Mouse (Mus musculus): ENCODE measurements at regions not wholly inside any gene's neighbourhood (a gene's known extent, or its start where the extent isn't known, plus 50 kb on each side); places are given as distances from the start of the nearest gene placed in this dataset.

DNA sequence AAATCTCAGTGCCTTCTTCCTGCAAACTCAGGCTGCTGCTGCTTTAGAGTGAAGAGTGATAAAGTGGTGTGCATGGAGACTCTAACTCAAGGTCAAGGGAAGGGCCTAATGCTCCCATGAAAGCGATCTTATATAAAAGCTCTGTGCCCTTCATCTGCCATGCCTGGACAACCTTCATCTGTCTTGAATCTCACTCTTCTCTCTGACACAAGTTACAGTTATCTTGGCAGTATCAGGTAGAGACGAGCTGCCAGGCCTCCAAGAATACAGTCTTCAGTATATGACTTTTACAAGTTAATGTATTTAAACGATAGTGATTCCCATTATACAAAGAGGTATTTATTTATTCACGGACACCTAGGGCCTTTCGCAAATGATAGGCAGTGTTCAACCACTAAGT, 146.7 kb upstream of the Cypt12 start:
- Histone ChIP-seq H3K27ac (ENCODE audit: low read depth) (no peak overlapping the region), H3K9ac (replicated peaks) (no peak overlapping the region), H3K4me2 (ENCODE audit: low read depth, low read length) (no peak overlapping the region), H3K4me3 (ENCODE audit: low read depth, low read length) (no peak overlapping the region), H3K36me3 (replicated peaks; ENCODE audit: insufficient read depth, low read length) (no peaks in the 10 kb centered on the region), H3K9me3 (ENCODE audit: low read length) (no peaks in the 10 kb centered on the region), H3K27me3 (ENCODE audit: insufficient read depth, low read length) (peaks cover 7% of the 10 kb centered on the region; the same call in 1 of the 2 replicates), H3K4me1 (ENCODE audit: insufficient read depth) (no peaks in the 10 kb centered on the region)
- DNase-seq (no peak), ATAC-seq (no peak)
- 77% methylated on average over 5 of the region's 5 CpGs for WGBS (ENCODE audit: insufficient replicate concordance)
- TF ChIP-seq EP300 (IDR thresholded peaks at IDR 0.05; ENCODE audit: low read depth) = no peak
- no peak for TF ChIP-seq CTCF (IDR thresholded peaks at IDR 0.05; ENCODE audit: low read depth)

DNA sequence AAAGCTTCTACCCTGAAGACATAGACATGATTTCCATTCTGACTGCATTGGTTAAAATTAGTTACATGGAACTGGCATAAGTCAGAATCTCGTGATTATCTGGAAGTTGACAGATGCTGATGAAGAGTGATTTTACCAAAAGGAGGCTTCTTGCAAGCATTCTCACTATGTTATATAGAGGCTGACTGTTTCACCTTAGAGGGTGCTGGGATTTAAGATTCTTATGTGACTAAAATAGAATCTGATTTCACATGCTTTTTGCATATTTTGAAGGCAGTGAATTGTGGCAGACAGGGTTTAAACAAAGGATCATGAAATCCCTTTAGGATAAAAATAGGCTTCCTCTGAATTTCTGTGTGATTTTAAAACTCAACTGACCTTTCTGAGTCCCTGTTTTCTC, 143.0 kb upstream of the Cypt12 start:
- no peak overlapping the region for H3K27ac ChIP-seq (ENCODE audit: low read depth)
- ATAC-seq (no peak), DNase-seq (no peak)
- no peaks in the 10 kb centered on the region for H3K4me1 ChIP-seq (ENCODE audit: insufficient read depth)
- H3K9ac ChIP-seq (replicated peaks) = no peak overlapping the region
- no peak overlapping the region for H3K4me2 ChIP-seq (ENCODE audit: low read depth, low read length)
- TF ChIP-seq CTCF (IDR thresholded peaks at IDR 0.05; ENCODE audit: low read depth) (no peak), EP300 (IDR thresholded peaks at IDR 0.05; ENCODE audit: low read depth) (no peak)
- H3K4me3 ChIP-seq (ENCODE audit: low read depth, low read length) = no peak overlapping the region
- no peaks in the 10 kb centered on the region for H3K36me3 ChIP-seq (replicated peaks; ENCODE audit: insufficient read depth, low read length)
- no peaks in the 10 kb centered on the region for H3K9me3 ChIP-seq (ENCODE audit: low read length)
- H3K27me3 ChIP-seq (ENCODE audit: insufficient read depth, low read length) = no peaks in the 10 kb centered on the region
- WGBS (ENCODE audit: insufficient replicate concordance) = 50% methylated on average over 1 of the region's 1 CpGs

DNA sequence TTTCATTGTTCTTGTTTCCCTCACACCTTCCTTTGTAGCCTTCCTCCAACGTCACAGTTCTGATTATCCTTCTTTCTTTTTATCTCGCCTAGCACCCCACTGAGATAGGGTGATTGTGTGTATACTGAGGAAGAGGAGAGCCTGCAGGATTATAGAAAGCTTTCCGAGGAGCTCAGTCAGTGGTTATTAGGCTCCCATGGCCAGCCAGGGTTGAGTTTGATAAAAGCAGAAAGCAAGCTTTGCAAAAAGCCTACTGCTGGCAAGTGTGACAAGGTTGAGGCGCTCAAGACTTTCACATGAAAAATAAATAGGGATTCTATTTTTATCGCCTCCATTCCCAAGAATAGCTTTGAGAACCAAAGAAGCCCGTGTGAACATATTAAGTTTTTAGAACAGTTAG, 136.9 kb upstream of the Cypt12 start:
- Histone ChIP-seq H3K4me1 (ENCODE audit: insufficient read depth) (no peaks in the 10 kb centered on the region), H3K27ac (ENCODE audit: low read depth) (no peak overlapping the region), H3K36me3 (replicated peaks; ENCODE audit: insufficient read depth, low read length) (no peaks in the 10 kb centered on the region), H3K9ac (replicated peaks) (no peak overlapping the region), H3K9me3 (ENCODE audit: low read length) (no peaks in the 10 kb centered on the region), H3K4me2 (ENCODE audit: low read depth, low read length) (no peak overlapping the region), H3K27me3 (ENCODE audit: insufficient read depth, low read length) (no peaks in the 10 kb centered on the region), H3K4me3 (ENCODE audit: low read depth, low read length) (no peak overlapping the region)
- ATAC-seq = no peak
- 54% methylated on average over 6 of the region's 6 CpGs for WGBS (ENCODE audit: insufficient replicate concordance)
- TF ChIP-seq CTCF (IDR thresholded peaks at IDR 0.05; ENCODE audit: low read depth) = no peak
- TF ChIP-seq EP300 (IDR thresholded peaks at IDR 0.05; ENCODE audit: low read depth) = no peak
- no peak for DNase-seq

DNA sequence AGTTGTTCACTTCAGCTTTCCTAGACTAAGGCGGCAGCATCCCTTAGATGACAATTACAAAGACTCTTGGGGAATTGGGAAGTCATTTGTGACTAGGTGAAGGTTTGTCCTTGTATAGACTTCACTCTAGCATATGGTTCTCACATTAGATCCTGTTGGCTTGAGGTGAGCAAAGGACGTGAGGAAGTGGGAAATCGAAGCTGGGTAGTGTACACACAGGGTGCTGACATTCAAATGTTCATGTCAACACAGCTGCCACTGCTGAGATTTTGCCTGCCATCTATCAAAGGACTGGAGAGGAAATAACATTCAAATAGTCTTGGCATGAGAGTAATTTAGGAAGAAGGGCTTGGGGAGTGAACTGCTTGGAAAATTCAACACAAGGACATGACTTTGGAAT, 124.0 kb upstream of the Cypt12 start:
- no peaks in the 10 kb centered on the region for H3K36me3 ChIP-seq (replicated peaks; ENCODE audit: insufficient read depth, low read length)
- DNase-seq (no peak), ATAC-seq (no peak)
- H3K9me3 ChIP-seq (ENCODE audit: low read length) = no peaks in the 10 kb centered on the region
- no peaks in the 10 kb centered on the region for H3K27me3 ChIP-seq (ENCODE audit: insufficient read depth, low read length)
- H3K4me1 ChIP-seq (ENCODE audit: insufficient read depth) = no peaks in the 10 kb centered on the region
- H3K9ac ChIP-seq (replicated peaks) = no peak overlapping the region
- H3K27ac ChIP-seq (ENCODE audit: low read depth) = no peak overlapping the region
- TF ChIP-seq EP300 (IDR thresholded peaks at IDR 0.05; ENCODE audit: low read depth) (no peak), CTCF (IDR thresholded peaks at IDR 0.05; ENCODE audit: low read depth) (no peak)
- WGBS (ENCODE audit: insufficient replicate concordance) = 40% methylated on average over 3 of the region's 3 CpGs
- no peak overlapping the region for H3K4me2 ChIP-seq (ENCODE audit: low read depth, low read length)
- no peak overlapping the region for H3K4me3 ChIP-seq (ENCODE audit: low read depth, low read length)

DNA sequence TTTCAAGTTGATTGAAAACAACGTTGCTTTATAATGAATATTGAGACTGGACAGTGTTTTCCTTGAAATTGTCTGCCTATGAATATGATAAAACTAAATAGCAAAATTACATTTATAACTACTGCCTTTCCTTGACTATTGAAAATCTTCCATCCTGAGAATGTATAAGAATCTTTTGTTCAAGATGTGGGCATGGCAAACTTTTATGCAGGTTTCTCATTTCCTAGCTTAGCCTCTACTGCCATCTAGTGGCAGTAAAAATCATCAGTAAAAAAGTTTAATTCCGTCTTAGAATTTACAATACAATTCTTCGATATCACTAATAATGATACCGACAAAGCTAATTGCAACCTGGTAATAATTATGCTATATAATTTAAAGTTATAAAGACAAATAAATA, 123.5 kb upstream of the Cypt12 start:
- H3K4me2 ChIP-seq (ENCODE audit: low read depth, low read length) = no peak overlapping the region
- no peak overlapping the region for H3K4me3 ChIP-seq (ENCODE audit: low read depth, low read length)
- H3K9me3 ChIP-seq (ENCODE audit: low read length) = no peaks in the 10 kb centered on the region
- ATAC-seq (no peak), DNase-seq (no peak)
- H3K4me1 ChIP-seq (ENCODE audit: insufficient read depth) = no peaks in the 10 kb centered on the region
- H3K27me3 ChIP-seq (ENCODE audit: insufficient read depth, low read length) = no peaks in the 10 kb centered on the region
- H3K27ac ChIP-seq (ENCODE audit: low read depth) = no peak overlapping the region
- WGBS (ENCODE audit: insufficient replicate concordance) = 44% methylated on average over 4 of the region's 4 CpGs
- no peak overlapping the region for H3K9ac ChIP-seq (replicated peaks)
- TF ChIP-seq CTCF (IDR thresholded peaks at IDR 0.05; ENCODE audit: low read depth) (peak; percentile 64), EP300 (IDR thresholded peaks at IDR 0.05; ENCODE audit: low read depth) (no peak)
- no peaks in the 10 kb centered on the region for H3K36me3 ChIP-seq (replicated peaks; ENCODE audit: insufficient read depth, low read length)

DNA sequence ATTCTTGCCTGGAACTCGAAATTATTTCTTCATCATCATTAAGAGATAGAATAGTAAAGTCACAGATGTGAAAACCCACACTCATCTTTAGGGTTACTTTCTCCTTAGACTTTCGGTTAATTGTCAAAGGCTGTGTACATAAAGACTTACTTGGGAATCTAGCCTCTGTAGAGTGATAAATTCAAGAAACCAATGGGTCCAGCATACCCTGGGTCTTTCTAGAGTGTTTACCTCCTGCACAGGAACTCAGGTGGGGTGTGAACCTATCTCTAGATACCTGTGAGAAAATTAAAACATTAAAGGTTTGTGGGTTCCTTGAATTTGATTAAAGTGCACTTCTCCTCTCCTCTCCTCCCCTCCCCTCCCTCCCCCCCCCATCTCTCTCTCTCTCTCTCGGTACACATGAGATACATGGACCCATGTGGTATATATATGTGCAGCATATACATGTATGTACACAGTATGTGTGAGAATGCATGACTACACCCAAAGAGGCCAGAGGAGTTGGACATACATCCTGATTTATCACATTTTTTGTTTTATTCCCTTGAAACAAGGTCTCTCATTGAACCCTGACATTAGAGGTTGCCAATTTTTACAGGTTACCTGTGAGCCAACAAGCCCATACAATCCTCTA, 122.8 kb upstream of the Cypt12 start:
- no peaks in the 10 kb centered on the region for H3K27me3 ChIP-seq (ENCODE audit: insufficient read depth, low read length)
- no peak for TF ChIP-seq CTCF (IDR thresholded peaks at IDR 0.05; ENCODE audit: low read depth)
- TF ChIP-seq EP300 (IDR thresholded peaks at IDR 0.05; ENCODE audit: low read depth) = no peak
- H3K36me3 ChIP-seq (replicated peaks; ENCODE audit: insufficient read depth, low read length) = no peaks in the 10 kb centered on the region
- no peak for DNase-seq
- H3K4me2 ChIP-seq (ENCODE audit: low read depth, low read length) = no peak overlapping the region
- no peaks in the 10 kb centered on the region for H3K4me1 ChIP-seq (ENCODE audit: insufficient read depth)
- no peak for ATAC-seq
- 44% methylated on average over 3 of the region's 3 CpGs for WGBS (ENCODE audit: insufficient replicate concordance)
- no peak overlapping the region for H3K9ac ChIP-seq (replicated peaks)
- no peak overlapping the region for H3K27ac ChIP-seq (ENCODE audit: low read depth)
- H3K4me3 ChIP-seq (ENCODE audit: low read depth, low read length) = no peak overlapping the region
- H3K9me3 ChIP-seq (ENCODE audit: low read length) = no peaks in the 10 kb centered on the region

DNA sequence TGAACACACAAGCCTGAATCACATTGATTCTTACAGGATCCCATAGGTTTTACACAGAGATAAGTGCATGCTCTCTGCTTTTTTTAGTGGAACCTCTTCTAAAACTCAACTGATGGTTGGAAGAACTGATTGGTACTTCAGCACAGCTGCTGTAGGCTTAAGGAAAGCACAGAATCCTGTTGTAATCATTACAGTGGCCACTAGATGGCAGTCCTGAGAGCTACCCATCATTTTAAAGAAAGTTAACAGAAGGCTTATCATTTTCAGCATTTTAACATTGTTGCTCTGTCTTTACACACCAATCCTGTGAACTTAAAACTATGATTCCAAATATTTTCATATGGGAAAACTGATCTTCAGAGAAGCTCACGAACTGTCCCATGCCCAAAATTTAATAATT, 113.5 kb upstream of the Cypt12 start:
- DNase-seq = peak; percentile 17
- H3K4me3 ChIP-seq (ENCODE audit: low read depth, low read length) = no peak overlapping the region

More for the DNA sequence above, 113.5 kb upstream of the Cypt12 start:
- Histone ChIP-seq H3K36me3 (replicated peaks; ENCODE audit: insufficient read depth, low read length) (no peaks in the 10 kb centered on the region), H3K27ac (ENCODE audit: low read depth) (no peak overlapping the region), H3K4me2 (ENCODE audit: low read depth, low read length) (no peak overlapping the region), H3K27me3 (ENCODE audit: insufficient read depth, low read length) (no peaks in the 10 kb centered on the region), H3K9ac (replicated peaks) (no peak overlapping the region), H3K4me1 (ENCODE audit: insufficient read depth) (no peaks in the 10 kb centered on the region), H3K9me3 (ENCODE audit: low read length) (no peaks in the 10 kb centered on the region)
- 31% methylated on average over 1 of the region's 1 CpGs for WGBS (ENCODE audit: insufficient replicate concordance)
- ATAC-seq = no peak
- no peak for TF ChIP-seq EP300 (IDR thresholded peaks at IDR 0.05; ENCODE audit: low read depth)
- peak; percentile 74 for TF ChIP-seq CTCF (IDR thresholded peaks at IDR 0.05; ENCODE audit: low read depth)

Data from liver, postnatal 0 days (tissue).